Mouse (Mus musculus) liver, embryonic 16.5 days (tissue): ENCODE measurements around the gene Dhx37. TPM values are rescaled to one million over a fixed set of nuclear protein-coding genes. Genes with fewer than 3 reads are reported as not detected.

Experiments
- ATAC-seq: fragments of 200-750 bp; cut with Nextera tagmentation; 2 replicates; pipeline ENCODE4 v1.8.0; 2017; ENCODE audit warnings: low read depth, mild to moderate bottlenecking, moderate number of reproducible peaks, moderate library complexity
- H3K27ac ChIP-seq: fragments of 300-500 bp; sonication (generic); 2 replicates; pipeline ENCODE4 v1.5.1; 2014; ENCODE audit warnings: mild to moderate bottlenecking, low read length
- H3K27me3 ChIP-seq: fragments of 300-500 bp; sonication (generic); 2 replicates; pipeline ENCODE4 v1.6.1; 2014; ENCODE audit warnings: low read depth, low read length, mixed read lengths; ENCODE audit not compliant: control insufficient read depth, insufficient read depth
- H3K36me3 ChIP-seq: fragments of 300-500 bp; sonication (generic); 2 replicates; pipeline ENCODE4 v1.6.1; 2014; ENCODE audit warnings: mild to moderate bottlenecking; ENCODE audit not compliant: control insufficient read depth, insufficient read depth
- H3K4me1 ChIP-seq: fragments of 300-500 bp; sonication (generic); 2 replicates; pipeline ENCODE4 v1.6.1; 2014; ENCODE audit warnings: low read depth, low read length, mixed read lengths; ENCODE audit not compliant: control insufficient read depth
- H3K4me2 ChIP-seq: fragments of 300-500 bp; sonication (generic); 2 replicates; pipeline ENCODE4 v1.6.1; 2014; ENCODE audit warnings: low read depth, low read length, mixed read lengths
- H3K4me3 ChIP-seq: fragments of 300-500 bp; sonication (generic); 2 replicates; pipeline ENCODE4 v1.5.1; 2014; ENCODE audit warnings: low read depth, mild to moderate bottlenecking, low read length
- H3K9ac ChIP-seq: fragments of 300-500 bp; sonication (generic); 2 replicates; pipeline ENCODE4 v1.6.1; 2014; ENCODE audit warnings: low read depth, low read length
- H3K9me3 ChIP-seq: fragments of 300-500 bp; sonication (generic); replicated peaks from 2 replicates; pipeline ENCODE4 v1.6.1; 2016; ENCODE audit warnings: low read length; ENCODE audit not compliant: control insufficient read depth
- WGBS: fragments of 180-500 bp; shearing (Covaris S2); extraction: QIAGEN DNeasy Blood & Tissue Kit; methylation state at CpG from one replicate; pipeline ENCODE4 v1.1.7; 2014; ENCODE audit not compliant: insufficient replicate concordance; 5-methylcytosine and 5-hydroxymethylcytosine counted together
- polyA plus RNA-seq: library from polyadenylated mRNA; unstranded; fragments of >200 nt; fragmentation: Nextera tagmentation; extraction: Ambion mirVana; gene quantifications from 2 replicates; pipeline ENCODE4 v1.2.1, GENCODE M21; 2015

Dhx37 gene
- 4.0 and 4.2 TPM in 2 replicates for polyA plus RNA-seq

DNA sequence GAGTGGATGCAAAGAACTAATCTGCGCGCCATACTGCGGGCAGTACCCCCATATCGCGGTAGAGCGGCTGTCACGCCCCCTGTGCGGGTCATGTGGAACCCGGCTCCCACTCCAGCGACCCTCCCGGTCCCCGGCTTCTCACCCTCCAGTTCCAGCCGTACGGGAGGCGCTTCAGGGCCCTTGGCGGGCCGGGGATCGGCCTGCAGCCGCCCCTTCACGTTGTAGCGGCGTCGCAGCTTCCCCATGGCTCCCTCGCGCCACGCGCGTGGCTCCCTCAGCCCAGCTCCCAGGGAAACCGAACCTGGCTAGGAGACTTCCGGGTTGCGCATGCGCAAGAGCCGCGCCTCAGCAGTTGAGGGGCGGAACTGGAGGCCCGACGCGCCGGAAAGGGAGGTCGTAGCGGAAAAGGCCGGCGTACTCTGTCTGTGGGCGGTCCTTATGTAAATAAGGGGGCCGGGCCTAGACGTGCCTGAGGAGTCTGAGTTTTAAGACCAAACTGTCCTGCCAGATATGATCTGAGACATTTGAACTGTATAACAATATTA, at the start of gene Dhx37:
TSS of gene Dhx37 (minus strand) at position 329 of the 545 bp plus-strand sequence.
- Histone ChIP-seq H3K4me2 (peak within 1 kb of the TSS; percentile 99), H3K4me3 (peak within 1 kb of the TSS; percentile 93), H3K27me3 (no peaks in the 10 kb centered on the region), H3K4me1 (peaks cover 17% of the 10 kb centered on the region), H3K36me3 (peaks cover 16% of the 10 kb centered on the region), H3K9me3 (no peaks in the 10 kb centered on the region), H3K9ac (peak within 1 kb of the TSS; percentile 93), H3K27ac (peak within 1 kb of the TSS; percentile 81)
- peak; percentile 99 for ATAC-seq
- under 1% methylated on average over 46 of the region's 46 CpGs for WGBS

DNA sequence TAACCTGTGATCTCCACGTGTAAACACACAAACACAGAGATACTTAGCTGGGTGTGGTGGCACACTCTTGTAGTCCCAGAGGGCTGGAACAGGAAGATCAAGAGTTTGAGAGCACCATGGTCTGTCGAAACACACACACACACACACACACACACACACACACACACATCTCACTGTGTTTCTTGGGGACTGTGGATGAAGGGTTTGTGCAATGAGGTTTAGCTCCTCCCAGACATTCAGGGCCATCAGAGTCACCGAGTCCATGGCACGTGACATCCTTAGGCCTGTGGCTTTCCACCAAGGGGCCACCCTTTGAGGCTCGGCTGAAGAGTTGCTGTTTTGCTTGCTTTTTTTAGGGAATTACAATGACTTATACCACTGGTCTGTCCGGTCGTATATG, 48.6 kb upstream of the Dhx37 start:
- WGBS: 69% methylated on average over 7 of the region's 7 CpGs
- Histone ChIP-seq H3K4me2 (no peak overlapping the region), H3K4me1 (no peaks in the 10 kb centered on the region; the same call in none of the 2 replicates), H3K9ac (no peak overlapping the region), H3K27ac (no peak overlapping the region), H3K36me3 (no peaks in the 10 kb centered on the region; the same call in none of the 2 replicates), H3K4me3 (no peak overlapping the region), H3K9me3 (no peaks in the 10 kb centered on the region), H3K27me3 (no peaks in the 10 kb centered on the region)
- ATAC-seq: no peak

DNA sequence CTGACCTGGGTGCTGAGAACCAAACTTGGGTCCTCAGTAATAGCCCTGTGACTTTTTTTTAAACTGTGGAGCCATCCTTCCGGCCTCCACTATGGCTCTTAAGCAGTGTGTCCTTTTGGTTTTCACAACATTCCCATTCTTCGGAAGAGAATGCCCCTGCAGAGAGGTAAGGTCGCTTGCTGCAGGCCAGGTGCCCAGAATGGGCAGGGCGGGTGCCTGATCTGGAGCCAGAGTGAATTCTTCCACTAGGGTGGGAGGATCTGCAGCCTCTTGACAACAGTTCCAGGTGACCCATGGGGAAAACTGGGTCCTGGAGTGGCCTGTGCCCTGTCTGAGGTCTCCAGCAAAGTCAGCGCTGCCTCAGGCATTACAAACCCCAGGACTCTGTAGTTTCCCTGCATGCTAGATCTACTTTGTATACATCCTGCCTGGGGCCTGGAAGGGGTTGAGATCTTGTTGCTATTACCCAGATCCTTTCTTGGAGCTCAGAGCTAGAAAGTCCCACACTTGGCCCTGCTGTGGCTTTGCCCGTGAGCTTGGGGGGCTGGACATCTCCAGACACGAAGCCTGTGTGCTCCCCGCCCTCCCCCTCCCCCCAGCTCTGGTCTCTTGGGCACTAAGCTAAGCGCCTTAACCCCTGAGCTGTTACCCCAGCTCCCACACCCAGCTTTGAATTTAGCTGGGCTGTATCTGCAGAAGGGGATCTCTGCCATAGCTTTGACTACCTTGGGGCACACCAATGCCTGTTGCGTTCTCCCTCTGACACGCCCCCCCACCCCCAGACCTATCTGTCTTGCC, 46.7 kb upstream of the Dhx37 start:
- no peak for ATAC-seq
- no peaks in the 10 kb centered on the region for H3K27me3 ChIP-seq
- H3K4me3 ChIP-seq: no peak overlapping the region
- H3K36me3 ChIP-seq: no peaks in the 10 kb centered on the region; the same call in 1 of the 2 replicates
- H3K4me2 ChIP-seq: no peak overlapping the region
- H3K27ac ChIP-seq: no peak overlapping the region
- WGBS: 67% methylated on average over 11 of the region's 11 CpGs
- peaks cover 10% of the 10 kb centered on the region for H3K4me1 ChIP-seq
- H3K9ac ChIP-seq: no peak overlapping the region
- no peaks in the 10 kb centered on the region for H3K9me3 ChIP-seq

DNA sequence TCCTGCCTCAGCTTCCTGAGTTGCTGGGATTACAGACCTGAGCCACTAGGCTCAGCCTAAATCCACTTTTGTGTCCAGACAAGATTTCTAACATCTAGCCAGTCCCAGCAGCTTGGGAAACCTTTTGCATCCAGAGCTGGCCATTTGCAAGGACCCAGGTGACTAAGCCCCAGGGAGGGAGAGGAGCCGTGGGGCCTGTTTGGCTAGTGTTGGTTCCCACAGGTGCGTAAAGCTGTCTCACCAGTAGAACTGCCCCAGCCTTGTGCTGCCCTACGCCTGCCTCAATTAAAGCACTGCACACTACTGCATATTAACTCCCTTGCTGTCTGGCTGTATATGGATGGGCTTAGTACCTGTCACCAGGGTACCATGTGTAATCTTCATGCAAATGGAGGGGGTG, 45.5 kb upstream of the Dhx37 start:
- Histone ChIP-seq H3K36me3 (no peaks in the 10 kb centered on the region; the same call in 1 of the 2 replicates), H3K27ac (no peak overlapping the region), H3K4me2 (no peak overlapping the region), H3K4me1 (peaks cover 20% of the 10 kb centered on the region), H3K9ac (no peak overlapping the region), H3K9me3 (no peaks in the 10 kb centered on the region), H3K27me3 (no peaks in the 10 kb centered on the region), H3K4me3 (no peak overlapping the region)
- 75% methylated on average over 3 of the region's 3 CpGs for WGBS
- ATAC-seq: no peak

DNA sequence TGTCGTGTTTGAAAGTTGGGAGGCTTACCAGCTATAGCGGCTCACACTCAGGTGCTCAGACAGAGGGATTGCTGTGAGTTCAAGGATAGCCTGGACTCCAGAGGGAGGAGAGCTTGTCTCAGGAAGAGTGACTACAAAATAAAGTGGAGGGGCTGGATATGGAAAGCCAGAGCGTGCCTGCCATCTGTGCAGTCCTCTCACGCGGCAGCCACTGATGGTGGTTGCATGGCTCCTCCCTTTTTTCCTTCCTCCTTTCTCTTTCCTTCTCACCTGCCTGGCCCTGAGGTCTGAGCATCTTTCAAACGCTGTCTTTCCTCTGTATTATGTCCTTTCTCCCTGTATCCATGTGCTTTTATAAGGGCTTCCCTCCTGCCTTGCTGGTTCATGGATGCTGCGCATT, 44.1 kb upstream of the Dhx37 start:
- peaks cover 21% of the 10 kb centered on the region for H3K4me1 ChIP-seq
- 71% methylated on average over 7 of the region's 7 CpGs for WGBS
- no peaks in the 10 kb centered on the region for H3K9me3 ChIP-seq
- no peak overlapping the region for H3K27ac ChIP-seq
- ATAC-seq: no peak
- no peak overlapping the region for H3K4me2 ChIP-seq
- no peaks in the 10 kb centered on the region for H3K27me3 ChIP-seq
- no peaks in the 10 kb centered on the region; the same call in 1 of the 2 replicates for H3K36me3 ChIP-seq
- H3K4me3 ChIP-seq: no peak overlapping the region
- no peak overlapping the region for H3K9ac ChIP-seq

DNA sequence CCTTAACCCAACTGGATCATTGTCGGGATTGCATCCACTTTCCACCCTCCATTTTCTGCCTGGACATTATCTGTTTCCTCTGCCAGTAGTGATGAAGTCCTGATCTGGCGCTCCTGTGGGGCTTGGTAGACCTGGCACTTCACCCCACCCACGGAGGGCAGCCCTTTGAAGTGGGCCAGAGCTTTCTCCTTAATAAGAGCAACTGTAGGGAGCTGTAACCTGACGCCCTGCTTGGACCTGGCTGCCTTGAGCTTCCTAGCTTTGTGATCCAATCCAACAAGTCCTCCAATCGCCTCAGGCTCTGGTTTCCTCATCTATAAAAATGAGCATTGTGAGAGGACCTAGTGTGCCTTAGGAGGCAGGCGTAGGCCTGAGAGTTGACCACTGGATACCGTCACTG, 43.6 kb upstream of the Dhx37 start:
- Histone ChIP-seq H3K4me3 (0 out of 2 replicates have a peak overlapping the region, but pooled peaks have one; percentile 3), H3K27ac (no peak overlapping the region), H3K4me2 (peak overlapping the region; percentile 98; the same call in 1 of the 2 replicates), H3K27me3 (no peaks in the 10 kb centered on the region), H3K9ac (no peak overlapping the region), H3K9me3 (no peaks in the 10 kb centered on the region), H3K4me1 (peaks cover 21% of the 10 kb centered on the region), H3K36me3 (no peaks in the 10 kb centered on the region)
- 72% methylated on average over 7 of the region's 7 CpGs for WGBS
- no peak for ATAC-seq

DNA sequence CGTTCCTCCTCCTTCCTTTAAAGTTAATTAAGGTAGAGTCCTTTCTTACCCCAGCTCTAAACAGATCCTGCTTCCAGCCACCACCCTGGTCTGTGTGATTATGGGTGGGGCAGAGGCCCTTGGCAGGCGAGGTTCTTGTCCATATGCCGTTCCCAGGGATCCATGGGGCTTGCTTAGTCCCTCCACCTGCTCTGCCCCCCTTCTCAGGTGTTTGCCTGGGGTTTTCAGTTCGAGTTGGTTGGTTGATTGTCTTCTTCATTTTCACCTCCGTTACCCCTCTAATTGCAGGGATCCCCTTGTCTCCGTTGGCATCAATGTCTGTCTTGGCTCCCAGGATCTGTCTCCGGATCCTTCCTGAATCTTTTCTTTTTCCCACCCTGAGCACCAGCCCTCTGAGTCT, 42.9 kb upstream of the Dhx37 start:
- Histone ChIP-seq H3K9me3 (no peaks in the 10 kb centered on the region), H3K4me1 (peaks cover 21% of the 10 kb centered on the region), H3K36me3 (no peaks in the 10 kb centered on the region), H3K27ac (no peak overlapping the region), H3K4me3 (peak overlapping the region; percentile 82), H3K4me2 (peak overlapping the region; percentile 98), H3K9ac (peak overlapping the region; percentile 88; the same call in 1 of the 2 replicates), H3K27me3 (no peaks in the 10 kb centered on the region)
- ATAC-seq: no peak
- WGBS: 58% methylated on average over 7 of the region's 7 CpGs

DNA sequence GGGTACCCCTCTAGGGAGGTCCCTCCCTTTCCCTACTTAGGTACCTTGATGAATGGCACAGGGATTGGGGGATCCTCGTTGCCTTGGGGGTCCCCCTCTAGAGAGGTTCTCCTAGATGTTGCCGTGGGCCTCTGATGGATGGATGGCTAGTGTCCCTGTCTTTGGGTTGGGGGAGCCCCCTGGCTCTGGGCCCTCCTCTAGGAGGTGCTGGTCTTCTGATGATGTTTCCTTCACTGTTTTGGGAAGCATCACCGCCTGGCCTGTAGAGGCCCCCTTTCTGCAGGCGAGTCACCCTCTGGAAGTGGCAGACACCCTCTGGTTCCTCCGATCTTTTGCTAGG, 42.3 kb upstream of the Dhx37 start:
- H3K4me1 ChIP-seq: peaks cover 21% of the 10 kb centered on the region
- H3K36me3 ChIP-seq: no peaks in the 10 kb centered on the region
- WGBS: 23% methylated on average over 5 of the region's 5 CpGs
- H3K27me3 ChIP-seq: no peaks in the 10 kb centered on the region
- peak overlapping the region; percentile 82 for H3K4me3 ChIP-seq
- peak overlapping the region; percentile 88 for H3K9ac ChIP-seq
- H3K4me2 ChIP-seq: peak overlapping the region; percentile 98
- H3K9me3 ChIP-seq: no peaks in the 10 kb centered on the region
- no peak; the same call in 1 of the 2 replicates for ATAC-seq
- peak overlapping the region; percentile 4; the same call in 1 of the 2 replicates for H3K27ac ChIP-seq
